Mouse (Mus musculus) G1E (cell line): ENCODE results near the gene Iqch.

Source experiments
- CTCF ChIP-seq: IDR thresholded peaks from 2 replicates; pipeline ENCODE4 v1.5.1; 2012; ENCODE audit warnings: low read depth, low read length, inconsistent platforms, mixed read lengths
- GATA1 ChIP-seq: IDR thresholded peaks from 2 replicates; pipeline ENCODE4 v1.6.1; 2012; ENCODE audit warnings: borderline replicate concordance, low read length, inconsistent platforms, mixed read lengths
- POLR2AphosphoS5 ChIP-seq: IDR thresholded peaks from 2 replicates; pipeline ENCODE4 v1.6.1; 2012; ENCODE audit warnings: low read depth, low read length, inconsistent platforms; ENCODE audit not compliant: insufficient replicate concordance
- TAL1 ChIP-seq: conservative IDR thresholded peaks from 2 replicates; pipeline ENCODE4 v1.6.1; 2012; ENCODE audit warnings: low read depth, low read length, inconsistent platforms, mixed read lengths

DNA sequence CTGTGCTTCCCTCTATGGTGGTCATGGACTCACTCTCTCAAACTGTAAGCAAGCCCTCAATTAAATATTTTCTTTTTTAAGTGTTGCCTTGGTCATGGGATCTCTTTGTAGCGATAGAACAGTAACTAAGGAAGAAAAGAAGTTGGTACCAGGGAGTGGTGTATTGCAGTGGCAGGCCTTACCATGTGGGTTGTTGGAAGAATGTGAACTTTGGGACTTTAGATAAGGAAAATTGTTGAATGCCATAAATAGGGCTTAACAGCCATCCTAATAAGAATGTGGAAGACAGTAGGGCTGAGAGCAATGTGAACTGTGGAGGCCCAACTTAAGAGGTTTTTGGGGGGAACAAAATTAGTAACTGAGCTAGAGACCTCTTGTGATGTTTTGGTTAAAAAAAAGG is 171.6 kb downstream of the Iqch start:
- no peak for TF ChIP-seq CTCF
- no peak for TF ChIP-seq POLR2AphosphoS5
- no peak for TF ChIP-seq TAL1
- TF ChIP-seq GATA1 = no peak
